Mouse (Mus musculus): ENCODE measurements at regions not wholly inside any gene's neighbourhood (a gene's known extent, or its start where the extent isn't known, plus 50 kb on each side); places are given as distances from the start of the nearest gene placed in this dataset.
A peak's percentile ranks its signal among the peaks of the same experiment; 100 is the strongest.

GRCm38 (mm10) chr15:37166744-37167143, 159.2 kb upstream of the Zfp706 start:
- no peak for DNase-seq

GRCm38 (mm10) chr15:37165887-37166507, 158.4 kb upstream of the Zfp706 start:
- peak; percentile 45 for DNase-seq

- no peak for DNase-seq
Measured at GRCm38 (mm10) chr15:37165216-37165615, 157.6 kb upstream of the Zfp706 start.

- DNase-seq, result no peak
Measured at GRCm38 (mm10) chr15:37164191-37165135, 156.9 kb upstream of the Zfp706 start.

- DNase-seq, result no peak
Measured at GRCm38 (mm10) chr15:37159956-37160355, 152.4 kb upstream of the Zfp706 start.

- peak; percentile 56 for DNase-seq
Measured at GRCm38 (mm10) chr15:37159349-37159748, 151.8 kb upstream of the Zfp706 start.

- no peak for DNase-seq
Measured at GRCm38 (mm10) chr15:37157386-37157785, 149.8 kb upstream of the Zfp706 start.

- no peak for DNase-seq
Measured at GRCm38 (mm10) chr15:37154934-37155333, 147.4 kb upstream of the Zfp706 start.

GRCm38 (mm10) chr15:37153177-37153576, 145.6 kb upstream of the Zfp706 start:
- DNase-seq, result no peak

GRCm38 (mm10) chr15:37135590-37136164, 128.1 kb upstream of the Zfp706 start:
- DNase-seq, result peak; percentile 81

- DNase-seq, result peak; percentile 39
Measured at GRCm38 (mm10) chr15:37134913-37135589, 127.5 kb upstream of the Zfp706 start.

GRCm38 (mm10) chr15:37134386-37134785, 126.8 kb upstream of the Zfp706 start:
- no peak for DNase-seq

GRCm38 (mm10) chr15:37133916-37134315, 126.3 kb upstream of the Zfp706 start:
- DNase-seq, result peak; percentile 45

- DNase-seq, result peak; percentile 37
Measured at GRCm38 (mm10) chr15:37127681-37128080, 120.1 kb upstream of the Zfp706 start.

GRCm38 (mm10) chr15:37127170-37127569, 119.6 kb upstream of the Zfp706 start:
- no peak for DNase-seq

- DNase-seq, result no peak
Measured at GRCm38 (mm10) chr15:37125823-37126222, 118.2 kb upstream of the Zfp706 start.

- no peak for DNase-seq
Measured at GRCm38 (mm10) chr15:37124951-37125350, 117.4 kb upstream of the Zfp706 start.

- DNase-seq, result no peak
Measured at GRCm38 (mm10) chr15:37124299-37124698, 116.7 kb upstream of the Zfp706 start.

- peak; percentile 84 for DNase-seq
Measured at GRCm38 (mm10) chr15:37120381-37120780, 112.8 kb upstream of the Zfp706 start.

- peak; percentile 84 for DNase-seq
Measured at GRCm38 (mm10) chr15:37114119-37114518, 106.5 kb upstream of the Zfp706 start.

GRCm38 (mm10) chr15:37110462-37110861, 102.9 kb upstream of the Zfp706 start:
- no peak for DNase-seq

GRCm38 (mm10) chr15:37102035-37102555, 94.5 kb upstream of the Zfp706 start:
- peak; percentile 41 for DNase-seq

GRCm38 (mm10) chr15:37101419-37101818, 93.8 kb upstream of the Zfp706 start:
- no peak for DNase-seq

All from embryo, embryonic 11 days (tissue).